Mouse (Mus musculus) lung, adult 18-20 months (tissue): ENCODE data around the gene E4f1.

Experiments used
- DNase-seq, 2 experiments: peaks; one replicate each; pipeline ENCODE4 v3.0.0; 2022; ENCODE audit warnings: mixed read lengths in 2 of 2

Gene E4f1

DNA sequence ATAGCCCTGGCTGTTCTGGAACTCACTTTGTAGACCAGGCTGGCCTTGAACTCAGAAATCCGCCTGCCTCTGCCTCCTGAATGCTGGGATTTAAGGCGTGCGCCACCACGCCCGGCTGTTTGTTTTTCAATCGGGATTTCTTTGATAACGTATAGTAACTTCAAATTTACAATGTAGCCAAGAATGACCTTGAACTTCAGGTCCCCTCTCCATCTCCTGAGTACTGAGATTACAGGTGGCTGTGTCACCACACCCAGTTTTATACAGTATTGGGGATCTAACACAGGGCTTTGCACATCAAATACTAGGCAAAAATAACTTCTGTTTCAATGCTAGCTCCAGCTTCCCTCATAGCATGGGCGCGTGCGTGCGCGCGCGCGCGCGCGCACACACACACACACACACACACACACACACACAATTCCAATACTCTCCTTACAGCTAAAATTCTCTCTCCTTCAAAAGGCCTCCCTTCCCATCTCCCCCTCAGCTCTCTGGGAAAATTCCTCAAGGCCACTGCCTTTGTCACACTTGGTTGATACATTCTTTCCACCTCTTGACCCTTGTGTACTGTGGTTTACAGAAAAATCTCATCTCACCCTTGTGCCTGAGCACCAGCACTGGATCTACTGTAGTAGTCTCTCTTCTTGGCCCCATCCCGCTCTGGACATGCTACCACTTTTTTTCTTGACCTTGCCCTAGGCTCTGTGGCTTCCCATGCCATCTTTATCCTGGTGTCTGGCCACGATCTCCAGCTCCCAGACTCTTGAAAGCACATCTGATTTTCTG, 11.1 kb upstream of the E4f1 start:
- no peak for DNase-seq

GRCm38 (mm10) chr17:24480201-24480826, 10.2 kb upstream of the E4f1 start:
- no peak for DNase-seq

- no peak for DNase-seq
Measured at GRCm38 (mm10) chr17:24479431-24479830, 9.3 kb upstream of the E4f1 start.

GRCm38 (mm10) chr17:24478663-24479380, 8.7 kb upstream of the E4f1 start, which contains the start of gene Mlst8:
Mlst8 (minus strand) TSS chr17:24479078.
- peak; percentile 95 to 97 for DNase-seq

- DNase-seq = no peak
Measured at GRCm38 (mm10) chr17:24477985-24478600, 8.0 kb upstream of the E4f1 start.

GRCm38 (mm10) chr17:24477053-24477984, 7.2 kb upstream of the E4f1 start:
- DNase-seq = no peak

DNA sequence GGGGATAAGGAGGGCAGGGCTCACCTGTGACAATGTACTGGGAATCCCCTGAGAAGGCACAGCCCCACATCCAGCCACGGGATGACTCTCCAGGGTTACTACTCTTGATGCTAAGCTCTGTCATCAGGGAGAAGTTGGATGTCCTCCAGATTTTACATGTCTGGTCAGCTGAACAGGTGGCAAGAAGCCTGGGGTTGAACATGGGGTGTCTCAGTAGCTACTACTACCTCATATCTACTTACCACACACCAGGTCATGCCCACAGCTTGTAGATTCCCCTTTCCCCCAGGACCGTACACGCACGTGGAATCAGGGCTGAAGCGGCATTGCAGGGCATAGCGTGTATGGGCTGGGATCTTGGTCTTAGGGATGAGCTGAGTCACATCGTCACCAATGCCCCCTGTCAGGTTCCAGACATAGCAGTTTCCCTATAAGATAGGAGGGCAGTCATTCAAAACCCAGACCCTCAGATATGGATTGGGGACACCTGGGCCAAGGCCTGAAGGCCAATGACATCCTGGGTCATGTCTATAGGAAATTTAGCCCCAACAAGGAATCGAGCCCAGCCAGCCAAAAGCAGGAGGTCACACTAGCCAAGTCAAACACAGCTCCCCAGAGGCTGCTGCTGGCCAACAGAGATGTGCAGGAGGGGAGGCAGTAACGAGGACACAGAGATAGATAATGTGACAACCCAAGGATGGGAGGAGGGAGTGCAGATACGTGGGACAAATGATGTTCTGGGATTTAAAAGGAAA, 6.1 kb upstream of the E4f1 start:
- DNase-seq = no peak

GRCm38 (mm10) chr17:24475586-24475985, 5.5 kb upstream of the E4f1 start:
- DNase-seq = no peak

GRCm38 (mm10) chr17:24474557-24474956, 4.4 kb upstream of the E4f1 start:
- DNase-seq = no peak

GRCm38 (mm10) chr17:24473612-24474275, 3.6 kb upstream of the E4f1 start, which contains the start of gene Bricd5:
Bricd5 (plus strand) TSS chr17:24473884.
- DNase-seq = no peak

- DNase-seq = peak; percentile 69 to 79
Measured at GRCm38 (mm10) chr17:24472512-24472911, 2.4 kb upstream of the E4f1 start.

DNA sequence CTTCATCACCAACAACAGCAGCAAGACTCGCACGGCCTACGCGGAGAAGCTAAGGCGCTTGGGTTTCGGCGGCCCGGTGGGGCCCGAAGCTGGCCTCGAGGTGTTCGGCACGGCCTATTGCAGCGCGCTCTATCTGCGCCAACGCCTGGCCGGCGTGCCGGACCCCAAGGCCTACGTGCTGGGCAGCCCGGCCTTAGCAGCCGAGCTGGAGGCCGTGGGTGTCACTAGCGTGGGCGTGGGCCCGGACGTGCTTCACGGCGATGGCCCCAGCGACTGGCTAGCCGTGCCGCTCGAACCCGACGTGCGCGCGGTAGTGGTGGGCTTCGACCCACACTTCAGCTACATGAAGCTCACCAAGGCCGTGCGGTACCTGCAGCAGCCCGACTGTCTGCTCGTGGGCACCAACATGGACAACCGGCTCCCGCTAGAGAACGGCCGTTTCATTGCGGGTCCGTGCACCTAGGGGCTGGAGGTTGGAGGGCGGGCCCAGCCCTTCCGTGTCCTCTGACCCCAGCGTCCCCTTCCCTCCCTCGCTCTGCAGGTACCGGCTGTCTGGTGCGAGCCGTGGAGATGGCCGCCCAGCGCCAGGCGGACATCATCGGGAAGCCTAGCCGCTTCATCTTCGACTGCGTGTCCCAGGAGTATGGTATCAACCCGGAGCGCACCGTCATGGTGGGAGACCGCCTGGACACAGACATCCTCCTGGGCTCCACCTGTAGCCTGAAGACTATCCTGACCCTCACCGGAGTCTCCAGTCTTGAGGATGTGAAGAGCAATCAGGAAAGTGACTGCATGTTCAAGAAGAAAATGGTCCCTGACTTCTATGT, 801 bp upstream of the E4f1 start:
- peak in 1 of 2 experiments; percentile 29 for DNase-seq

GRCm38 (mm10) chr17:24469336-24469909, 690 bp downstream of the E4f1 start:
- no peak for DNase-seq

GRCm38 (mm10) chr17:24468636-24469246, 1.4 kb downstream of the E4f1 start:
- no peak for DNase-seq

DNA sequence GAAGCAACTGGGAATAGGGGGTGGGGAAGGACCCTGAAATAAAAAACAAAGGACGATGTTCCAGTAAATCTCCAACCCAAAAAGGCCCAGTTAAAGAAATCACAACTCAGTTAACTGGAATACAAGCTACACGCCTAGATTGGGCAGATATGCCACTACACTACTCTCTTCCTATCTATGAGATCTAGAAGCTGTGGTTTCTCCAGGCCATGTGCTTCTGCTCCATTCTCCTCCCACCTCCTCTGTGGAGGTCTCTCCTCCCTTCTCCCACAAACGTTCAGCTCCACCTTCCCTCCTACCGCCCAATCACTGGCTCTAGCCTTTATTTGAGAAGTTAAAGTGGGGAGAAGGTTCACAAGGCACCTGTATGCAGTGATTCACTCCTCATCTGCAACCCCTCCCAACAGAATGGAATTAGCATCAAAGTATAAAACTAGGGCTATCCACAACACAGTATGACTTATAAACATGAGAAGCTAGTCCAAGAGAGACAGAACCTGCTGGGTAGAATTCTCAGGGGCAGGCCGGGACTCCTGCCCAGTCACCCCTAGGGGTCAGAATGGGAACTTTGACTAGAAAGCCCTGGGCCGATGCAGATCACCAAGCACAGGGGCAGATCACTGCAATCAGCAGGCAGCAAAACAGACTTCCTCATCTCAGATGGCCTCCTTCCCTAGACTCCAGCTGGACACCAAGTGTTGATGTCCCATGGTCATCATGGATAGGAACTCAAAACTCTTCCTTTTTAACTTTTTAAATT, 6.6 kb downstream of the E4f1 start:
- DNase-seq = no peak

DNA sequence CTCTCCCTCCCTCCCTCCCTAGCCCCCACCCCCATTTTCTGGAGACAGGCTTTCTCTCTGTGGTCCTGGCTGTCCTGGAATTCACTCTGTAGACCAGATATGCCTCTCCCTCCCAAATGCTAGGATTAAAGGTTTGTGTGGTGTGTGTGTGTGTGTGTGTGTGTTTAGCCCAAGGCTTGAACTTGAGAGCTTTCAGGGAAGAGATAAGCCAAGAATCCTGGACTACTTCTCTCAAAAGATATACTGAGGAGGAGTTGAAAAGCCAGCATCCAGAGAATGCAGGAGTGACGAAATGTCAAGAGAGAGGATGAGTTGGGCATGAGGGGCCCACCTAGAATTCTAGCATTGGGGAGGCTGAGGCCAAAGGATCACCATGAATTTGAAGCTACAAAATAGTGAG, 7.2 kb downstream of the E4f1 start:
- no peak for DNase-seq

DNA sequence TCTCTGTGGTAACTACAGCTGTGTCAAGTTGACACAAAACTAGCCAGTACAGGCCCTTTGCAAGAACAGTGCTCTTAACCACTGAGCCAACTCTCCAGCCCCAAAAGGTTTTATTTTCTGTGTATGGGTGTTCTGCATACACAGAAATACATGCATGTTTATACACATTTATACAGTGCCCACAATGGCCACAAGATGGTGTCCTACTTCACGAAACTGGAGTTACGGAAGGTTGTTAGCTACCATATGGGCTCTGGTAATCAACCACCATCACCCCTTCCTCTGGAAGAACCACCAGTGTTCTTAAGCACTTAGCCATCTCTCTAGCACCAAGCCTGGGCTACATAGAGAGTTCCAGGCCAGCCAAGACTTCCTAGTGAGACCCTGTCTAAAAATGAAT, 8.5 kb downstream of the E4f1 start:
- DNase-seq = no peak
